Comparison of ENCODE assay signal across 8 mouse cellular contexts in the genomic region with DNA sequence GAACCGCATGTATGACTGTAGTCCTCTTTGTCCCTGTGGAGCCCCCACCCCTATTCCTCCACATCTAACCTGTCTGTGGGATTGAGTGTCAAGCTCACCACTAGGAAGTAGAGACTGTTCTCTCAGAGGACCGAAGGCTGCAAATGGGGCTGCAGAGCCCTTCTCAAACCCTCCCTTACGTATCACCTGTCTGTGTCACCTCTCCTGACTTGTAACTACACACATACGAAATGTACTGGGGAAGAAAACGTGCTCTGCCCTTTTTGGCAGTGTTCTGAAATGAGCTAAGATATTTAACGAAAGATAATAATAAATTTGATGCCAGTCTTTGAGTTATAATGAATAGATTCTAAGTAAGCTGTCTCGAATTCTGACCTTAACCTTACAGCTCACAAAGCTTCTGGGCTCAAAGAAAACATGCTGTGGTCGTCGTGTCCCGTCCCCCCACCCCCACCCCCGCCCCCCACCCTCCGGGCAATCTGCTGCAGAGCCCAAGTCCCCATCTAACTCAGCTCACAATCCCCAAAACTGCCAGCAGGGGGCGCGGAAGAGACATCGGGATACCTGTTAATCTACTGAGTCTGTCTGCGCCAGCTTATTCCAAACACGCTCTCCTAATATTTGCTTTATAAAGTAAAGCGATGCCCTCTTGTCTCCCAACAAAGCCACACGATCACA. TPM values are rescaled to one million over a fixed set of nuclear protein-coding genes. Genes with fewer than 3 reads are reported as not detected.
A peak's percentile ranks its signal among the peaks of the same experiment; 100 is the strongest.
DNase-seq lines count a peak whose midpoint lies in the region; ATAC-seq lines count a peak whose summit lies in the region.

No protein-coding gene starts in this region.

- 25% methylated on average over 19 of the region's 19 CpGs for WGBS in embryonic facial prominence, embryonic 12.5 days
- WGBS in midbrain, embryonic 12.5 days: 27% methylated on average over 18 of the region's 19 CpGs

- no peak overlapping the region for H3K27ac ChIP-seq in embryonic facial prominence, embryonic 12.5 days
- H3K27ac ChIP-seq in midbrain, embryonic 12.5 days (replicated peaks): no peak overlapping the region

- no peaks in the 10 kb centered on the region for H3K36me3 ChIP-seq in embryonic facial prominence, embryonic 12.5 days
- H3K36me3 ChIP-seq in midbrain, embryonic 12.5 days: no peaks in the 10 kb centered on the region

- no peak overlapping the region for H3K4me3 ChIP-seq in embryonic facial prominence, embryonic 12.5 days
- no peak overlapping the region for H3K4me3 ChIP-seq in midbrain, embryonic 12.5 days

- peak; percentile 77 for DNase-seq in 3T3-L1 (ENCODE audit: low read depth, low spot score)
- peak; percentile 87 to 89 for DNase-seq in adrenal gland, postnatal 36 days
- peak; percentile 80 to 95 for DNase-seq in heart, adult 18-20 months
- peak; percentile 67 for DNase-seq in kidney, adult 11 months
- DNase-seq in left cerebral cortex, postnatal 4 days: peak; percentile 92
- peak; percentile 72 for DNase-seq in spleen, adult 12 weeks (ENCODE audit: low spot score)

- H3K27me3 ChIP-seq in embryonic facial prominence, embryonic 12.5 days: no peaks in the 10 kb centered on the region
- H3K27me3 ChIP-seq in midbrain, embryonic 12.5 days: no peaks in the 10 kb centered on the region

- H3K4me1 ChIP-seq in embryonic facial prominence, embryonic 12.5 days: peaks cover 7% of the 10 kb centered on the region
- H3K4me1 ChIP-seq in midbrain, embryonic 12.5 days: peaks cover 2% of the 10 kb centered on the region; the same call in 1 of the 2 replicates

- no peak overlapping the region for H3K9ac ChIP-seq in embryonic facial prominence, embryonic 12.5 days
- H3K9ac ChIP-seq in midbrain, embryonic 12.5 days (replicated peaks): no peak overlapping the region

- intact Hi-C loops in left cerebral cortex, postnatal 4 days (cut with DNase I): loop anchor here (10.0 kb wide), 1 partner anchor 302 kb away; no protein-coding TSS in a partner anchor

- H3K4me2 ChIP-seq in embryonic facial prominence, embryonic 12.5 days (replicated peaks): peak overlapping the region; percentile 11; the same call in 1 of the 2 replicates
- peak overlapping the region; percentile 37 for H3K4me2 ChIP-seq in midbrain, embryonic 12.5 days (replicated peaks)

- ATAC-seq in embryonic facial prominence, embryonic 12.5 days (ENCODE audit: insufficient number of reproducible peaks, insufficient read depth, low FRiP score, low TSS enrichment): no peak
- peak; percentile 59; the same call in 1 of the 2 replicates for ATAC-seq in midbrain, embryonic 12.5 days (ENCODE audit: low FRiP score, low read depth)

- H3K9me3 ChIP-seq in embryonic facial prominence, embryonic 12.5 days: peaks cover 4% of the 10 kb centered on the region; the same call in 1 of the 2 replicates
- H3K9me3 ChIP-seq in midbrain, embryonic 12.5 days: no peaks in the 10 kb centered on the region

RNA-seq across cellular contexts. Expression of gene Scgb3a1, which starts 10.9 kb away (rescaled TPM):
- not detected for total RNA-seq in adrenal gland, postnatal 36 days (2021)
- not detected in 2 replicates for polyA plus RNA-seq in embryonic facial prominence, embryonic 12.5 days (2016; fragmentation: Nextera tagmentation; extraction: Ambion mirVana)
- total RNA-seq in heart, adult 18-20 months (2021): 100 to 1,000 TPM in 1 of 2 experiments, not detected in 1; 127 TPM
- total RNA-seq in left cerebral cortex, postnatal 4 days (2021): not detected
- not detected in 2 replicates for polyA plus RNA-seq in midbrain, embryonic 12.5 days (2016; fragmentation: Nextera tagmentation; extraction: Ambion mirVana)

RNA-seq across cellular contexts. Expression of gene Flt4, which starts 43.5 kb away (rescaled TPM):
- total RNA-seq in adrenal gland, postnatal 36 days (2021): 10 to 100 TPM; 15.6 to 19.2 TPM
- 5.1 and 5.4 TPM in 2 replicates for polyA plus RNA-seq in embryonic facial prominence, embryonic 12.5 days (2016; fragmentation: Nextera tagmentation; extraction: Ambion mirVana)
- total RNA-seq in heart, adult 18-20 months (2021): 10 to 100 TPM; 11.0 TPM
- total RNA-seq in left cerebral cortex, postnatal 4 days (2021): 1 to 10 TPM; 3.8 to 4.2 TPM
- 2.1 and 2.8 TPM in 2 replicates for polyA plus RNA-seq in midbrain, embryonic 12.5 days (2016; fragmentation: Nextera tagmentation; extraction: Ambion mirVana)

RNA-seq across cellular contexts. Expression of gene Cnot6, which starts 60.0 kb away (rescaled TPM):
- 10 to 100 TPM; 49.4 to 51.0 TPM for total RNA-seq in adrenal gland, postnatal 36 days (2021)
- 85.9 and 90.0 TPM in 2 replicates for polyA plus RNA-seq in embryonic facial prominence, embryonic 12.5 days (2016; fragmentation: Nextera tagmentation; extraction: Ambion mirVana)
- 10 to 100 TPM; 21.0 to 21.5 TPM for total RNA-seq in heart, adult 18-20 months (2021)
- 10 to 100 TPM; 86.2 to 89.2 TPM for total RNA-seq in left cerebral cortex, postnatal 4 days (2021)
- 93.4 and 99.8 TPM in 2 replicates for polyA plus RNA-seq in midbrain, embryonic 12.5 days (2016; fragmentation: Nextera tagmentation; extraction: Ambion mirVana)
